Mouse (Mus musculus): Measurements from ENCODE around the gene Kif21a. TPM values are rescaled to one million over a fixed set of nuclear protein-coding genes. Genes with fewer than 3 reads are reported as not detected.

Gene Kif21a
- polyA plus RNA-seq, 1 experiment from 2014 or later, result 77.0 TPM

- no peak overlapping the region for H3K9ac ChIP-seq (ENCODE audit: low read length)
- no peaks in the 10 kb centered on the region for H3K27me3 ChIP-seq (ENCODE audit: control insufficient read depth, insufficient read depth, low read length)
- H3K9me3 ChIP-seq (ENCODE audit: control insufficient read depth, low read length), result no peaks in the 10 kb centered on the region
- H3K4me2 ChIP-seq, result no peak overlapping the region
- no peak for ATAC-seq (ENCODE audit: low FRiP score)
- no peak overlapping the region for H3K27ac ChIP-seq (ENCODE audit: low read depth, low read length)
- H3K4me1 ChIP-seq (ENCODE audit: control insufficient read depth, insufficient read depth, low read length), result no peaks in the 10 kb centered on the region
- peaks cover 12% of the 10 kb centered on the region for H3K36me3 ChIP-seq (ENCODE audit: control insufficient read depth, insufficient read depth, low read length)
- no peak for DNase-seq (ENCODE audit: low spot score, missing footprints)
- no peak overlapping the region for H3K4me3 ChIP-seq (ENCODE audit: low read depth, low read length)
- WGBS, result 70% methylated on average over 5 of the region's 5 CpGs
Observed at GRCm38 (mm10) chr15:90931451-90931850, 118.3 kb downstream of the Kif21a start.

- H3K9ac ChIP-seq (ENCODE audit: low read length), result no peak overlapping the region
- WGBS, result 31% methylated on average over 1 of the region's 1 CpGs
- peak; percentile 93 for DNase-seq (ENCODE audit: low spot score, missing footprints)
Observed at GRCm38 (mm10) chr15:90929043-90929442, 120.7 kb downstream of the Kif21a start.

GRCm38 (mm10) chr15:90896480-90896879 is 153.3 kb downstream of the Kif21a start:
- DNase-seq (ENCODE audit: low spot score, missing footprints) (no peak), ATAC-seq (ENCODE audit: low FRiP score) (no peak)
- H3K4me2 ChIP-seq, result no peak overlapping the region
- no peaks in the 10 kb centered on the region for H3K36me3 ChIP-seq (ENCODE audit: control insufficient read depth, insufficient read depth, low read length)
- H3K27me3 ChIP-seq (ENCODE audit: control insufficient read depth, insufficient read depth, low read length), result no peaks in the 10 kb centered on the region
- no peak overlapping the region for H3K9ac ChIP-seq (ENCODE audit: low read length)
- H3K4me3 ChIP-seq (ENCODE audit: low read depth, low read length), result no peak overlapping the region
- no peak overlapping the region for H3K27ac ChIP-seq (ENCODE audit: low read depth, low read length)
- no peaks in the 10 kb centered on the region for H3K4me1 ChIP-seq (ENCODE audit: control insufficient read depth, insufficient read depth, low read length)
- WGBS, result 86% methylated on average over 9 of the region's 9 CpGs
- H3K9me3 ChIP-seq (ENCODE audit: control insufficient read depth, low read length), result no peaks in the 10 kb centered on the region

More at GRCm38 (mm10) chr15:90929043-90929442, 120.7 kb downstream of the Kif21a start:
- H3K27ac ChIP-seq (ENCODE audit: low read depth, low read length), result no peak overlapping the region
- ATAC-seq (ENCODE audit: low FRiP score), result no peak
- no peaks in the 10 kb centered on the region for H3K4me1 ChIP-seq (ENCODE audit: control insufficient read depth, insufficient read depth, low read length)
- no peaks in the 10 kb centered on the region for H3K9me3 ChIP-seq (ENCODE audit: control insufficient read depth, low read length)
- H3K4me2 ChIP-seq, result no peak overlapping the region
- no peaks in the 10 kb centered on the region for H3K27me3 ChIP-seq (ENCODE audit: control insufficient read depth, insufficient read depth, low read length)
- H3K4me3 ChIP-seq (ENCODE audit: low read depth, low read length), result no peak overlapping the region
- H3K36me3 ChIP-seq (ENCODE audit: control insufficient read depth, insufficient read depth, low read length), result no peaks in the 10 kb centered on the region

GRCm38 (mm10) chr15:90887466-90887865 is 162.3 kb downstream of the Kif21a start:
- Histone ChIP-seq H3K36me3 (ENCODE audit: control insufficient read depth, insufficient read depth, low read length) (no peaks in the 10 kb centered on the region), H3K4me2 (no peak overlapping the region), H3K9ac (ENCODE audit: low read length) (no peak overlapping the region), H3K4me1 (ENCODE audit: control insufficient read depth, insufficient read depth, low read length) (no peaks in the 10 kb centered on the region), H3K4me3 (ENCODE audit: low read depth, low read length) (no peak overlapping the region), H3K27ac (ENCODE audit: low read depth, low read length) (no peak overlapping the region), H3K9me3 (ENCODE audit: control insufficient read depth, low read length) (no peaks in the 10 kb centered on the region), H3K27me3 (ENCODE audit: control insufficient read depth, insufficient read depth, low read length) (no peaks in the 10 kb centered on the region)
- WGBS, result 78% methylated on average over 8 of the region's 8 CpGs
- no peak for DNase-seq (ENCODE audit: low spot score, missing footprints)
- no peak for ATAC-seq (ENCODE audit: low FRiP score)

Other genes with a start within 250 kb of the Kif21a start
- gene Abcd2, start 141.9 kb upstream of the Kif21a start, polyA plus RNA-seq (2014; fragmentation: Nextera tagmentation; extraction: Ambion mirVana), result 32.5 and 36.2 TPM in 2 replicates
- gene CN725425, start 149.5 kb upstream of the Kif21a start, polyA plus RNA-seq (2014; fragmentation: Nextera tagmentation; extraction: Ambion mirVana), result not detected in 2 replicates

Measured in midbrain, embryonic 11.5 days (tissue).